Mouse (Mus musculus) embryonic facial prominence, embryonic 14.5 days (tissue): ENCODE measurements around the gene Mrtfb. TPM values are rescaled to one million over a fixed set of nuclear protein-coding genes. Genes with fewer than 3 reads are reported as not detected.

Experiments
- ATAC-seq: fragments of 200-750 bp; cut with Nextera tagmentation; 2 replicates; pipeline ENCODE4 v1.8.0; 2017; ENCODE audit warnings: low read depth, moderate number of reproducible peaks, moderate TSS enrichment
- DNase-seq: peaks from one replicate; pipeline ENCODE4 v3.0.0-alpha.2; 2015; ENCODE audit warnings: low spot score
- H3K27ac ChIP-seq: fragments of 300-500 bp; sonication (generic); replicated peaks from 2 replicates; pipeline ENCODE4 v1.5.1; 2014; ENCODE audit warnings: low read depth, mild to moderate bottlenecking, low read length, moderate library complexity
- H3K27me3 ChIP-seq: fragments of 300-500 bp; sonication (generic); replicated peaks from 2 replicates; pipeline ENCODE4 v1.6.1; 2014; ENCODE audit warnings: low read length; ENCODE audit not compliant: control insufficient read depth, insufficient read depth
- H3K36me3 ChIP-seq: fragments of 300-500 bp; sonication (generic); 2 replicates; pipeline ENCODE4 v1.6.1; 2014; ENCODE audit warnings: low read length, mixed read lengths; ENCODE audit not compliant: control insufficient read depth, insufficient read depth
- H3K4me1 ChIP-seq: fragments of 300-500 bp; sonication (generic); 2 replicates; pipeline ENCODE4 v1.6.1; 2014; ENCODE audit warnings: antibody characterized with exemption, low read length; ENCODE audit not compliant: control insufficient read depth, insufficient read depth
- H3K4me2 ChIP-seq: fragments of 300-500 bp; sonication (generic); 2 replicates; pipeline ENCODE4 v1.6.1; 2014; ENCODE audit warnings: low read depth, mild to moderate bottlenecking, low read length, moderate library complexity, mixed read lengths
- H3K4me3 ChIP-seq: fragments of 300-500 bp; sonication (generic); 2 replicates; pipeline ENCODE4 v1.5.1; 2014; ENCODE audit warnings: low read depth, mild to moderate bottlenecking, low read length
- H3K9ac ChIP-seq: fragments of 300-500 bp; sonication (generic); 2 replicates; pipeline ENCODE4 v1.6.1; 2014; ENCODE audit warnings: low read depth, mild to moderate bottlenecking, low read length, moderate library complexity, mixed read lengths
- H3K9me3 ChIP-seq: fragments of 300-500 bp; sonication (generic); 2 replicates; pipeline ENCODE4 v1.6.1; 2016; ENCODE audit warnings: low read length; ENCODE audit not compliant: control insufficient read depth
- WGBS: fragments of 180-500 bp; shearing (Covaris S2); extraction: QIAGEN DNeasy Blood & Tissue Kit; methylation state at CpG from one replicate; pipeline ENCODE4 v1.1.7; 2014; 5-methylcytosine and 5-hydroxymethylcytosine counted together
- polyA plus RNA-seq: library from polyadenylated mRNA; unstranded; fragments of >200 nt; fragmentation: Nextera tagmentation; extraction: Ambion mirVana; gene quantifications from 2 replicates; pipeline ENCODE4 v1.2.1, GENCODE M21; 2014

The Mrtfb gene
- polyA plus RNA-seq, 1 experiment from 2014 or later, result 22.5 TPM

DNA sequence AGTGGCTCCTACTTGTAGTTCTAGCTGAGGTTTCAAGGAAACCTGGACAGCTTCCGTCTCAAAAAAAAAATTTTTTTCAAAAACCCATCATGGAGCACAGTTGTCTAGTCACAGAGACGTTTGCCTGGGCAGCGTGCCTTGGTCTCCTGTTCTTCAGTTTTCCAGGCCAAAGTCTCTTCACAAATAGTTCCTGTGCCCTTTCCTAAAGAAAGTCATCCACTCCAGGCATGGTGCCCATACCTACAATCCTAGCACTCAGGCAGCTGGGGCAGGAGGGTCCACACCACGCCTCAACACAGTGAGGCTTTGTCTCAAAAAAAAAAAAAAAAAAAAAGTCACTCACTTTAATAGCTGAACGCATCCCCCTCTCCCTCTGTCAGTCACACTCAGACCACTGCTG is 106.9 kb downstream of the Mrtfb start:
- DNase-seq (no peak), ATAC-seq (no peak)
- Histone ChIP-seq H3K4me2 (no peak overlapping the region), H3K4me1 (peaks cover 27% of the 10 kb centered on the region), H3K27me3 (no peaks in the 10 kb centered on the region), H3K4me3 (no peak overlapping the region), H3K36me3 (no peaks in the 10 kb centered on the region), H3K27ac (no peak overlapping the region), H3K9ac (no peak overlapping the region), H3K9me3 (no peaks in the 10 kb centered on the region)
- WGBS, result 81% methylated on average over 5 of the region's 5 CpGs

DNA sequence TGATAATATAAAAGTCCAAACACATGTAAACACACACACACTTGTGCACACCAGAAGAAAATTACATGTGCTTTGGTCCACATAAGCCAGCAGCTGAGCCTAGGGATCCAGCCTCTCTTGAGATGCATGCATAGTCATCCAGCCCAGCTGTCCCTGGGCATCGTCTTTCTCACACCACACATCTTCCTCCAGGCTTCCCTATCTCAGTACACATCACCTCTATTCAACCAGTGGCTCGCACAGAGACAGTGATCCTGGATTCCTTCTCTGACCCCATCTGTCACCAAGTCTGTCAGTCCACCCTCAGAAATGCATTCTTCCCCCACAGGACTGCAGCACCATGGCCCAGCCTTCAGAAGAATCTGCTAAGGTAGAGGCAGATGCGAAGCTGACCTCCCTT is 107.9 kb downstream of the Mrtfb start:
- ATAC-seq (0 out of 2 replicates have a peak, but pooled peaks have one; percentile 13), DNase-seq (no peak)
- H3K4me1 ChIP-seq, result peaks cover 17% of the 10 kb centered on the region
- H3K36me3 ChIP-seq, result no peaks in the 10 kb centered on the region
- no peak overlapping the region for H3K27ac ChIP-seq
- no peak overlapping the region for H3K4me2 ChIP-seq
- H3K9me3 ChIP-seq, result no peaks in the 10 kb centered on the region
- H3K27me3 ChIP-seq, result no peaks in the 10 kb centered on the region
- no peak overlapping the region for H3K9ac ChIP-seq
- no peak overlapping the region for H3K4me3 ChIP-seq
- 45% methylated on average over 3 of the region's 3 CpGs for WGBS

DNA sequence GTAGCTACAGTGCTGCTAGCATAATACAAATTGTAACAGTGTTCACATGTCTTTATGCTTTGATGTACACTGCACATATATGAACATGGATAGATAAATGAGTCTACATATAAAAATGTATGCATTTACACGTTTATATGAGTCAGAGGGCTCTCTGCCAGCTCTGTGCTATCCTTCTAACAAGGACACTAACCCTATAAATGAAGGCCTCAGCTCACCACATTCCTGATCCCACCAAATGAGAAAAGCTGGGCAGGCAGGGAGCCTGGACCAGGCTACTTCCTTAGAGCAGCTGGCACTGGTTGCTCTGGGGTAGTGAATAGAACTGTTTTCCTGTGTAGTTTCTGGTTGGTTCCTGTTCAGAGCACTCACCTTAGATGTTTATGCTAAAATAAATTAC is 110.0 kb downstream of the Mrtfb start:
- Histone ChIP-seq H3K4me3 (no peak overlapping the region), H3K27ac (peak overlapping the region; percentile 74; the same call in 1 of the 2 replicates), H3K4me2 (no peak overlapping the region), H3K9me3 (no peaks in the 10 kb centered on the region), H3K4me1 (peaks cover 13% of the 10 kb centered on the region), H3K9ac (no peak overlapping the region), H3K27me3 (no peaks in the 10 kb centered on the region), H3K36me3 (0 out of 2 replicates have a peak, but pooled peaks cover 4% of the 10 kb centered on the region)
- WGBS, result 74% methylated on average over 1 of the region's 1 CpGs
- ATAC-seq, result no peak
- no peak for DNase-seq

DNA sequence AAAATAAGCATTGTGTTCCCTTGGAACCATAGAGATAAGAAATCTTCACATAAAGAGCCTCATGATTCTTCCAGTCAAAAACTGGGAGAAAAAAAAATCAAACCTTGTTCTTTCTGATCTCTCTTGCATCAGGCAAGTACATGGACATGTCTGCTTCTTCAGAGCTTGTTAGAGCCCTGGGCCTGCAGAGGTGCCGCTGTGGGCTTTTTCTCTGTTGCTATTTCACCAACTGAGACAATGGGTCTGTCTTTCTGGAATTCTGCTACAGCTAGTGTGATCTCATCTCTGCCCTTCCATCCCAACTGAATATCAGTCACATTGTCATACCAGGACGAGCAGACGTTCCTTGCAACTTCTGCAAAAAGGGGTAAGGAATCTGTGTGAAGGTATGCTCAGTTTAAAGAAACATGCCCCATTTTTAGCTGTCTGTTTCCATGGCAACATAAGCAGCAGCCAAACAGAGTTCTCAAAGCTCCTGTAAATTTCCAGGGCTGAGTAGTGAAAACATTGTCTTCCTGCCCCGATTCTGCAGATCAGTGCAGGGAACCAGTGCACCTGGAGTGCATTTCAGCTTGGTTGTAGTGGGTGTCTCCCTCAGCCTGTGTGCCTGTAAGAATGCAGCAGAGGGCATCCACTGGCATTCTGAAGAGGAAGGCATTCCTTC is 110.7 kb downstream of the Mrtfb start:
- Histone ChIP-seq H3K4me3 (no peak overlapping the region), H3K27me3 (no peaks in the 10 kb centered on the region), H3K27ac (peak overlapping the region; percentile 74; the same call in 1 of the 2 replicates), H3K36me3 (0 out of 2 replicates have a peak, but pooled peaks cover 4% of the 10 kb centered on the region), H3K4me2 (no peak overlapping the region; the same call in 1 of the 2 replicates), H3K4me1 (peaks cover 20% of the 10 kb centered on the region), H3K9me3 (no peaks in the 10 kb centered on the region), H3K9ac (no peak overlapping the region)
- ATAC-seq, result peak; percentile 41
- DNase-seq, result peak; percentile 80
- WGBS, result 20% methylated on average over 4 of the region's 4 CpGs

DNA sequence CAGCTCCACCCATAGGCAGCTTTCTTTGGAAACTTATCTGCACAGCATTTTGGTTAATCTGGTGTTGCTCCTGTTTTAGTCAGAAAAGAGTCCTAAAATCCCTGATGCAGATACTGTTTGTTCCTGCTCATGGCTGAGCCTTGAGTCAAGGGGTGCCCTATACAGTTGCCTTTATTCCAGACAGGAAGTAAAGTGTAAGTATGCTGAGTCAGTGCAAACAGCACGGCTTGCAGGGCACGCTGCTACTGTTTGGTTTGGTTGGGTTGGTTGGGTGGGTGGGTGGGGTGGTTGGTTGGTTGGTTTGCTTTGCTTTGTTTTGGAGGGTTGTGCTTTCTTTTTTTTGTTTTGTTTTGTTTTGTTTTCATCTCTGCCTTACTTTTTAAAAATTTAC is 111.2 kb downstream of the Mrtfb start:
- no peak overlapping the region for H3K4me3 ChIP-seq
- 63% methylated on average over 2 of the region's 2 CpGs for WGBS
- H3K9ac ChIP-seq, result no peak overlapping the region
- H3K27me3 ChIP-seq, result no peaks in the 10 kb centered on the region
- H3K36me3 ChIP-seq, result 0 out of 2 replicates have a peak, but pooled peaks cover 4% of the 10 kb centered on the region
- peak overlapping the region; percentile 74; the same call in 1 of the 2 replicates for H3K27ac ChIP-seq
- DNase-seq, result no peak
- ATAC-seq, result no peak
- H3K4me1 ChIP-seq, result peaks cover 22% of the 10 kb centered on the region
- no peaks in the 10 kb centered on the region for H3K9me3 ChIP-seq
- no peak overlapping the region; the same call in 1 of the 2 replicates for H3K4me2 ChIP-seq

DNA sequence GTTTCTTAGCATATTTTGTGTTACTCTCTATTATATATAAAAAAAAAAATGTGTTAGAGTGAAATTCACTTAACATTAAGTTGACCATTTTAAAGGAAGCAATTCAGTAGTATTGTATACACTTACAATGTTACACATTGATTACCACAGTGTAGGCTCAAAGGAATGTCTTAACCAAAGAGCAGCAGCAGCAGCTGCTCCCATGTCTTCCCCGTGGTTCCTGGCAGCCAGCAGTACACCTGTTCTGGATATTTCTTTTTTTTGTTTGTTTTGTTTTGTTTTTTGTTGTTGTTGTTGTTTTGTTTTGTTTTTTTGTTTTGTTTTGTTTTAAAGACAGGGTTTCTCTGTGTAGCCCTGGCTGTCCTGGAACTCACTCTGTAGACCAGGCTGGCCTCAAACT is 112.4 kb downstream of the Mrtfb start:
- WGBS, result 64% methylated on average over 1 of the region's 1 CpGs

DNA sequence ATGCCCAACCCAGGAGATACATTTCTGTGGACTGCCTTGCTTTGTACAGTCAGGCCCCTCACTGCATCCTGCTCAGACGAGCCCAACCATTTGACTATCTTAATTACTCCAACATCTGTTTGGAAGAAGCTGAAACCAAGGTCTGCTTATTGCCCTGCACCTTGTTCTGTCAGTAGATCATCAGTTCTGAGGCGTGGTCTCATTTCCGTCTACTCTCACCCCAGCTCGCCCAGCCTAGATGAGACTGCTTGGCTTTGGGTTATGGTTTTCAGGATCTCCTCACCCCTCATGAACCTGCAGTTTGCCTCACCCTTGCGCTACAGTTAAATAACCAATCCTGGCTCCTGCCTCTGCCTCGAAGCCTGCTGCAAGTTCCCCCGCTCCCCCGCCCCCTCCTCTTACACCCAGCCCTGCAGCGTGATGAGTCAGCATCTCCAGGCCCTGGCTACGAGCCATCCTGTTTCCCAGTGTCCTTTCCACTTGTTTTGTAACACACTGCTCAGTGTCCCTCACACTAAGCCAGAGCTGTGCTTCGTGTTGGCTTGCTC is 115.5 kb downstream of the Mrtfb start:
- no peak overlapping the region; the same call in 1 of the 2 replicates for H3K9ac ChIP-seq
- 0 out of 2 replicates have a peak overlapping the region, but pooled peaks have one; percentile 52 for H3K27ac ChIP-seq
- no peak overlapping the region for H3K4me3 ChIP-seq
- no peak overlapping the region for H3K4me2 ChIP-seq
- H3K9me3 ChIP-seq, result no peaks in the 10 kb centered on the region
- DNase-seq (peak; percentile 84), ATAC-seq (peak; percentile 77)
- H3K36me3 ChIP-seq, result 0 out of 2 replicates have a peak, but pooled peaks cover 7% of the 10 kb centered on the region
- peaks cover 17% of the 10 kb centered on the region for H3K4me1 ChIP-seq
- WGBS, result 16% methylated on average over 11 of the region's 11 CpGs
- H3K27me3 ChIP-seq, result no peaks in the 10 kb centered on the region

More for the DNA sequence above, 112.4 kb downstream of the Mrtfb start:
- Histone ChIP-seq H3K4me2 (no peak overlapping the region), H3K27me3 (no peaks in the 10 kb centered on the region), H3K4me3 (no peak overlapping the region), H3K9me3 (no peaks in the 10 kb centered on the region), H3K27ac (no peak overlapping the region), H3K4me1 (peaks cover 22% of the 10 kb centered on the region), H3K9ac (no peak overlapping the region), H3K36me3 (0 out of 2 replicates have a peak, but pooled peaks cover 7% of the 10 kb centered on the region)
- DNase-seq (no peak), ATAC-seq (no peak)

DNA sequence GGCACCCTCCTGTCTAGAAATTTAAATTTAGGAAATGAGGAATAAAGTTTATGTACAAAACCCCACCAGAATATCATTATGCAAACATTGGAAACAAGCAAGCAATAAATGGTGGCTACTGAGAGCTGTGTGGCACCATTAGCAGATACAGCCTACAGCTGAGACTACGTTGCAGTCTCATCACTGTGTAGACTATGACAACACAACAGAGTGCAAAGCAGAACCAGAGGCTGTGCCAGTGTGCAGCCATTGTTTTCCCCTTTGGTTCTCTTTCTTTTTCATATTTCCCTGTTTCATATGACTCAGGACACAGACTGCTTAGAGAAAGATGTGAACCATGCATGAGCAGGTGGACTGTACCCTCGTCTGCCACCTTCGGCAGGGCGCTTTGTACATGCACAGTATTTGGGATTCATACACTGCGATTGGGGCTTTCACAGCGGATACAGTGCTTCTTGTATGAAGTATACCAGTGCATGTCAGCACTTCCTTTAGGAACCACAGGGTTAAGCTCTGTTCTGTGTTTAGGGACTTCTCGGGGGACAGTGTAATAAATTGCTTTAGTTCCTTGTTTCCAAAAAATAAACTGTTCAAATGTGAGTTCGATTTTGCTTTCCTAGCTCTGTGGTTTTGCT is 116.7 kb downstream of the Mrtfb start:
- Histone ChIP-seq H3K4me1 (peaks cover 11% of the 10 kb centered on the region), H3K9me3 (no peaks in the 10 kb centered on the region), H3K27ac (no peak overlapping the region), H3K27me3 (no peaks in the 10 kb centered on the region), H3K4me2 (no peak overlapping the region), H3K9ac (no peak overlapping the region), H3K36me3 (0 out of 2 replicates have a peak, but pooled peaks cover 7% of the 10 kb centered on the region), H3K4me3 (no peak overlapping the region)
- DNase-seq, result no peak
- no peak for ATAC-seq
- WGBS, result 84% methylated on average over 8 of the region's 8 CpGs
